Mouse (Mus musculus): ENCODE measurements at regions not wholly inside any gene's neighbourhood (a gene's known extent, or its start where the extent isn't known, plus 50 kb on each side); places are given as distances from the start of the nearest gene placed in this dataset.
"Not testable (repeated sequence)": the region's sequence is repeated elsewhere in the genome, so short reads cannot be mapped to it uniquely, and the experiment has no call there.

DNA sequence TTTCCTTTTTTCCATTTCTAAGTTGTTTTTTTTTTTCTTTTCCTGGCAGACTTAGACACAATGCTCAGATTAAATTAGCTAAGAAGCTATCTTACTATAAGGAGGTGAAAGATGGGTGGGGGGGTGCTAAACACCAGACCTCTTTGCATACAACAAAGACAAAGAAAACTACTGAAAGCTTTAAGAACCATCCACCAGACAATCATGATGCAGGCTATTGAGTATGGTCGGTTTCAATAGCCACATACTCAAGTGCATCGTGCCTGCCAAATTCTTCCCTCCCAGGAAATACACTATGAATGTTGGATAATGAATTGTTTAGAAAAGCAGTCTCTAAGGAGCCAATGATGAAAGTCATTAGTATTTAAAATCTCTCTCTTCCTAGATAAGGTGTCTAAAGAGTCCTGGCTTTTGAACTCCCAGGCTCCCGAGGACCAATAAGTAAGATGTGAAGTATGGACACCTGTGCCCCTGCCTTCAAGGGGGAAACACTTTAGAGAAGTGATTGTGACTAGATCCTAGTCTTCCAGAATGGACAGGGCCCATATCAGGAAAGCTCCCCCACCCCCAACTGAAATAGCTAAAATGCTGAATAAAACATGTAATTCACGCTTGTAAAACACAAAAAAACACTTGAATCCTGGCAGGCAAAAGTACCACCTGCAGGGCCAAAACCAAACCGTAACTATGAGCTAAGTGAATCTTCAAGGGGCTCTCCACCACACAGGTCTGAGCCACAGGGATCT lies 381.8 kb upstream of the B3galt2 start:
- POLR2A ChIA-PET = no interaction called here
- CTCF ChIA-PET = no interaction called here

DNA sequence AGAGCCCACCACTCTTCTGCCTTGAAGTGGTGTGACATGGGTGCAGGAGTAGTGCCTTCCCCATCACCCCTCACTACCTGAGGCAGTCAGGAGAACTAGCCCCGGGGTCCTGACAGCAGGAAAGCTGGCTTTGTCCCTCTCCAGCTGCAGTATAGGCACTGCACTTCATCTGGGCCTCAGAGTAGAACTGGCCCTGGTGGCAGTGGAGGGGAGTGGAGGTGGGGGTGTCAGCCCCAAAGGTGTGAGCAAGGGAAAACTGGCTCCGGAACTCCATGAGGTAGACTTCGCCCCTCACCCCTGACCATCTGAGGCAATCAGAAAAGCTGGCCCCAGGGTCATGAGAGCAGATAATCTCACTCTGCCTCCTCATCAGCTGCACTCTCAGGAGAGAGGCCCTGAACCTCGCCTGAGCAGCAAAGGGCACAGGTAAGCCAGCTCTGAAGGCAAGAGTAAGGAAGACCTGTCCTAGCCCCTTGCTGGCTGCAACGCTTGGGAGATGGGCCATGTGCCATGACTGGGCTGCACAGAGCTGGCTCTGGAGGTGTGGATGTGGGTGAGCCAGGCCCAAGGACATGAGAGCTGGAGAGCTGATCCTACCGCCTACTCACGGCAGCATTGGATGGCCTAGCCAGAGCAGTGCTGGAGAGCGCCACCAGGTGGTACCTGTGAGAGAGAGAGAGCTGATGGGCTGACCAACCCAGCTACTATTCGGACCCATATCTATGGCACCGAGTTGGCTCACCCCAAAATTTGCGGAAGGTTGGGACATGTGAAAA lies 377.0 kb upstream of the B3galt2 start:
- ChIA-PET POLR2A (no interaction called here), CTCF (interaction anchor here in 3 of 4 experiments (0.5 to 1.4 kb wide), 7 partner anchors 10 to 467 kb away, joined by 3 to 6 read pairs (median 3); no protein-coding TSS in a partner anchor)

DNA sequence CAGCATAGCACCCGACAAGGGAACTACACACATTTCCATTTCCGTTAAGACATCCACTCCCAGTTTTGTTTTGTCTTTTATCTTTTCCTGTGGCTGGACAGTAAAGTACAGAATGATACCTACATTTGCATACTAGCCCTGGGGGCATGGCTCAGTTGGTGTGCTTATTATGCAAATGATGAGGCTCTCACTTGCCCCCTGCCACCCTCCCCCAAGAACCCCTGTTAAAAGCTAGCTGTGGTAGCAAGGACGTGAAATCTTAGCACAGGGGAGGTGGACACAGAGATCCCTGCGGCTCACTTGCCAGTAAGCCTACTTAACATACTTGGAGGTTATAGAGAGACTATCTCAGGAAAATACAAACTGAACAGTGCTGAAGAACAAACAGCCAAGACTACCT lies 375.2 kb upstream of the B3galt2 start:
- POLR2A ChIA-PET = interaction anchor here in 1 of 4 experiments (0.7 kb wide), 1 partner anchor 58 kb away, joined by 3 read pairs; no protein-coding TSS in a partner anchor
- CTCF ChIA-PET = no interaction called here

DNA sequence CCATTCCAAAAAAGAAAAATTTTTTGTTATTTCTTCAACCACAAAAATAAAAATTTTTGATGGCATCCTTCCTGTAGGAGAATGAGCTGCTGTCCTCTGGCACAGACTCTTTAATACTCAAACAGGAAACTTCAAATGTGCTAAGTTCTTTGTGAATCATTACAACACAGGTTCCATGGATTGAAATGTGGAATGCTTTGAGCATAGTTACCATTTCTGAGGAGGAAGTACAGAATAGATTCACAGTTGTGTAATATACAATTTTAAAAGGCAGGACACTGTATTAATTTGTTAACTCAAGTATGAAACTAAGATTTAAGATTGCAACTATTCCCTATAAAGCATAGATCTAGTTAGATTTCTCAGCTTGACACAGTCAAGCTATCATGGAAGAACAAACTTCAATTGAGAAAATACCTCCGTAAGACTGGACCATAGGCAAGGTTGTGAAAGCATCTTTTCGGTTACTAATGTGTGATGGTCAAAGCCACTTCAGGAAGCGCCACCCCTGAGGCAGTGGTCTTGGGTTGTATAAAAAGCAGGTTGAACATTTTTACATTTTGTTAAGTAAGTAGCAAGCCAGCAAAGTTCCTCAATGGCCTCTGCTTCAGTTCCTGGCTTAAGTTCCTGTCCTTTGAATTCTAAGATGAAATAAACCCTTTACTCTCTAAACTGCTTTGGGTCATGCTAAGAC lies 354.0 kb upstream of the B3galt2 start:
- ChIA-PET POLR2A (no interaction called here), CTCF (no interaction called here)

DNA sequence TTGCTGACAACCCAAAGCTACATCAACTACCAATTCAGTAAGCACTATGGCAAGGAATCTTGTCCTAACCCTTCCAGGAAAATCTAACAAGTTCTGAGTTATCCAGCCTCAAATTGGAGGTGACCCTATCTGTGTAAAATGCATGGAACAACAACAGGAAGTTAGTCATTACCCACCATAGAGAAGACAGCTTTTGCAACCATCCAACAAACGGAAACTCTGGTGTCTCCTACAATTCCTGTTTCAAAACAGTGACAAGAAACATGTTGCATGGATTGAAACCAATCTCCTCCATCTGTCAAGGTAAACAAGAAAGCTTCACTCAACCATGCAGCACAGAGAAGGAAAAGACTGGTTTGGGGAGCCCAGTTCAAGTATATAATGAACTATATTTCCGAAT lies 353.0 kb upstream of the B3galt2 start:
- ChIA-PET POLR2A (no interaction called here), CTCF (no interaction called here)

DNA sequence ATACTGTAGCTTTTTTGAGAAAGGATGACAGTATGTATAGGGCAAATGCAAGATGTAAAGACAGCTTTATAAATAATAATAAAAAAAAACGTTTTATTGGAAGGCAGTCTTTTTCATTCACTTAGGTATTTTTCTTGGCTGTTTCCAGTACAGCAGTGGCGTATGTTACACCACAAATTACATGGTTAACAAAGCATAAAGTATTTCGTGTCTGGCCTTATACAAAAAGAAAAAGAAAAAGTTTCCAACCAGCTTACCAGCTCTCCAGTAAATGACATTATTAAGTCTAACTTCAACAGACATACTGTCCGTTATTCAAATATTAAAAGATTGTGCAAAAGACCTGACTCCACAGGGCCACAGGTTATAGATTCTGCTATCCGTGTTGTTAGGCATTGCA lies 343.9 kb upstream of the B3galt2 start:
- CTCF ChIA-PET = no interaction called here
- POLR2A ChIA-PET = no interaction called here

DNA sequence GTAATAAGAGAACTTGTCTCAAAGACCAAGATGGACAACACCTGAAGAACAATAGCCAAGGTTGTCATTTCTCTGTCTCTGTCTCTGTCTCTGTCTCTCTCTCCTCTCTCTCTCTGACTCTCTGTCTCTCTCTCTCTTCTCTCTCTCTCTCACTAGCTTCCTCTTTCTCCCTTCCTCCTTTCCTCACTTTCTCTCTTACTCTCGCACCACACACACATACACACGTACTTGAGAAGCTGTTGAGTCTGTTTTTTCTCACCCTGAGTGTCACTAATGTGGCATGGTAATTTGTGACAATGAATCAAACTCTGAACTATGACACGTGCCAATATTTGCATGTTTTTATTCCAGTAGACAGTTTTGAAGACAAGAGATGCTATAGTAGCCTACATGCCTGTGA lies 333.1 kb upstream of the B3galt2 start:
- ChIA-PET CTCF (interaction anchor here in 1 of 4 experiments (0.6 kb wide), 1 partner anchor 49 kb away, joined by 3 read pairs; no protein-coding TSS in a partner anchor), POLR2A (interaction anchor here in 1 of 4 experiments (0.6 kb wide), 1 partner anchor 359 kb away, joined by 3 read pairs; no protein-coding TSS in a partner anchor)

DNA sequence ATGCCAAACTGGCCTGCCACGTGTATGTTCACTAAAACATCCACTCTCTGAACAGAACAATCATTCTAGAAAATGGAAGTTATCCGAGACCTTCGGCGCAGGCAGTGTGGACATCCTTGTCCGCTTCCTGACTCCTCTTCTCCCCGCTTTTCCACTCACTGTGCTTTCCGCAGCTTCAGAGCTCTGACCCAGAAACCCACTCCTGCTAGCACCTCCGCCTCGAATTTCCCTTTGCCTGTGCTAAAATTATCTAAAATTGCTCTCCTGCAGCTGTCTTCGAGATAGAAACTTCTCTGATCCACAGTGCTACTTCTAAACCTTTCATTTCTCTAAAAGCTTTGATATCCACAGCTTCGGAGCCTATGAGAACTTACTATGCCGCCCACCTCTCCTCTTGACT lies 322.1 kb upstream of the B3galt2 start:
- POLR2A ChIA-PET = no interaction called here
- CTCF ChIA-PET = no interaction called here

DNA sequence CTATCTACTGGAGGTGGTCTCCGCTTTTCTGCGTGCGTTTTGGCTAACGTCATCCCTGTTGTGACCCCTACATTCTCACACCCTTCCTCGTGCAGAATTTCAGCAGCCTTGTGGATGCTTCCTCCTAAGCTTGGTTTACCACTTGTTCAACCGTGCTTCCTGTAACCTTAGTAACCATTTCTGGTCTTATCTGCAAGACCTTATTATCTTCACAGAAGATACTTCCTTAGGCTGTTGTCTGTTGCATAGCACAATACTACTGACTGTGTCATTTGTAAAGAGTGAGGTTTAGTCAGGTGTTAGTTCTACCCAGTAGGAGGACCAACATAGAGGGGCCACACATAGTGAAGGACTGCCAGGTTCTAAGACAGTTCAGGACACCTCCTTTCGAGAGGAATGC lies 320.9 kb upstream of the B3galt2 start:
- ChIA-PET POLR2A (no interaction called here), CTCF (no interaction called here)

DNA sequence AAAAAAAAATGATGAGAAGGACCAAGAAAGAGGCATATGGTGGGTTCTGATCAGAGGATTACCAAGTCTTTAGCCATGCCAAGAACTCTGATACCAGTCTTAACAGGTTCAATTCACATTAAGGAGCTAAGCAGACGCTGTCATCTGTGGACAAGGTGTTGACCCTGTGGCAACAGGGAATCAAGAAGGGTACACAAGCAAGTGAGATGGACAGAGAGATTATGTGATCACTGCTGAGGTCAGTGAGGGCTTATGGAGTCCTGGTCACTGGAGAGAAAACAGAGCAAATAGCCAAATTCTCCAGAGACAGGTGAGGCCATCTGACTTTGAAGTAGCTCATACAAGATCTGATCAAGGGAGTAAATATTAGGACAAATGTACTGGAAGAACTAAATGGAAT lies 289.1 kb upstream of the B3galt2 start:
- ChIA-PET CTCF (no interaction called here), POLR2A (no interaction called here)

DNA sequence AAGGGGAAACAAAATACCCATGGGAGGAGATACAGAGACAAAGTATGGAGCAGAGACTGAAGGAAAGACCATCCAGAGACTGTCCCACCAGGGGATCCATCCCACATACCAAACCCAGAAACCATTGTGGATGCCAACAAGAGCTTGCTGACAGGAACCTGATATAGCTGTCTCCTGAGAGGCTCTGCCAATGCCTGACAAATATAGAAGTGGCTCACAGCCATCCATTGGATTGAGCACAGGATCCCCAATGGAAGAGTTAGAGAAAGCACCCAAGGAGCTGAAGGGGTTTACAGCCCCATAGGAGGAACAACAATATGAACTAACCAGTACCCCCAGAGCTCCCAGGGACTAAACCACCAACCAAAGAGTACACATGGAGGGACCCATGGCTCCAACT lies 280.2 kb upstream of the B3galt2 start:
- CTCF ChIA-PET, POLR2A ChIA-PET: not testable (repeated sequence)

DNA sequence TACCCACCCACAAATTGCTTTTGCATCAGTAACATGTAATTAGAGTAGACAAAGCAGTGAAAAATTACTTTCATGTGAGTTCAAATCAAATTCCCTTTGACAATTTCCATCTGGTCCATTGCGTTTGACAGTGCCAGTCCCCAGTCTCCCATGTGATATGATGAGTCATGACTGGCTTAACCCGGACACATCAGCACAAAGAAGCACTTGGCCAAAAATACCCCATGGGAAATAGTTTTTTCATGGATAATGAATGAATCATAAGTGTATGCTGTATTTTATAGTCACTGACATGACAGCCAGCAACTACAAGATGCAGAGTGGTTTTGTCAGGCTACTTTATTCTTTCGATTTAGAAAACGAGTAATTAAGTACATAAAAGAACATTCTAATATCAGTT lies 248.6 kb upstream of the B3galt2 start:
- CTCF ChIA-PET = no interaction called here
- POLR2A ChIA-PET = no interaction called here

All from embryonic stem cell, embryonic (primary cell).